Mouse (Mus musculus): ENCODE measurements around the gene Mfsd9. TPM values are rescaled to one million over a fixed set of nuclear protein-coding genes. Genes with fewer than 3 reads are reported as not detected.

The Mfsd9 gene
- total RNA-seq (2023), result 1 to 10 TPM; 2.6 to 2.8 TPM

DNA sequence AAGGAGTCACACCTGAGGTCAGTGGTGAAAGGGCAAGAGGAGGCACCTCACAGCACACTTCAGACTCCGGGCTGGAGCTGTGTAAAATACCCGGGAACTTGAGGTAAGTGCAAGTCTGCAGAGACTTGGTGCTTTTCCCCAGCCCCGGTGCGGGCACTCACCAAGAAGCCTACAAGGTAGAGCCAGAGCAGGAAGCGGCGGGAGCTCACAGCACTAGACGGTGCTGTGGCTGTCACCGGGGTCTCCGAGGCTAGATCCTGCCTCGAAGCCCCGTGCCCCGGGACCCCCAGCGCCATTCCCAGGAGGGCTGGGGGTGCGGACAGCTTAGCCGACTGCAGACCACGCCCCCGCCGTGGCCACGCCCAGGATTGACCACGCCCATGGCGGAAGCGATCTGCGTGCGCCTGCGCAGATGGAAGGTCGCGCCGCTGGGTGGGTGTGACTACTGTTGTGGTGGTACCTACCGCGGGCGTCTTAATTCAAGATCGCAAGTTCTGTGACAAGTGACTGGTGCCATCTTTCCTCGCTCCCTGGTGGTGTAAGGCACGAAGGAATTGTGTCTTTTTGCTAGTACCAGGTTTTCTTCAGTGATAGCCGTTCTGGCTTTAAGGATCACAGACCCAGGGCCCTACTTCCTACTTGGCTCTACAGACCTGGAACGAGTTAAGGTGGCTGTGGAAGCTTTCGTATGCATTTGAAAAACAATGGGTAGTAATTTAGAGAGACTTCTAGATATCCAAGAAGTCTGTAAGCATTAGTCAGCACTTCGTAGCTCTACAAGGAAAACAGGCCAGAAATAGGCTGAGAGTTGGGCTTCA lies at the start of gene Mfsd9:
TSS of gene Mfsd9 (minus strand) at position 364 of the 818 bp plus-strand sequence.

DNA sequence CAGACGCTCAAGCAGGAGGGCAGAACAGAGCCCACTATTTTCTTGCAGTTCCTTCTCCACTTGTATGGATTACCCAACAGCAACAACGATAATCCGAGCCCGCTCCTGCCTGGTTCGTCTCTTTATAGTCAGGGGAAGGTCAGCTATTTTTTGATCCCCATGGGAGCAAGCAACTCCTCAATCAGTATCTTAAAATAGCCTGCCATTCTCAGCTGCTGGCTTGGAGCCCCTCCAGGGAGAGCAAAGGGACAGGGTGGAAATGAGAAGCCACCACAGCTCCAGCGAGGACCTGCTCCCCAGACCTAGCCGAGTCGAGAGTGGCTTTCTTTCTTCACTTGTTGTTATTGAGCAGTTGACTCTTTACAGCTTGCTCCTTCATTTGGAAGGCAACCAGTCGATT lies 14.9 kb upstream of the Mfsd9 start, which contains the start of gene Tmem182:
TSS of gene Tmem182 (plus strand) at position 251 of the 400 bp plus-strand sequence.

Other genes with a start within 250 kb of the Mfsd9 start
- under 1 TPM; 0.10 to 0.21 TPM for gene Slc9a4, start 210.6 kb downstream of the Mfsd9 start, total RNA-seq (2023)
- gene Slc9a2, start 110.1 kb downstream of the Mfsd9 start, total RNA-seq (2023), result not detected
- gene Tmem182, start 14.9 kb upstream of the Mfsd9 start, total RNA-seq (2023), result not detected

Data from monocyte, adult 59 days (primary cell).